Mouse (Mus musculus) inflammation-experienced regulatory T-cells (primary cell): ENCODE results near the gene Slc27a1. TPM values are rescaled to one million over a fixed set of nuclear protein-coding genes. Genes with fewer than 3 reads are reported as not detected.

Source experiments
- polyA plus RNA-seq, 2 experiments: library from polyadenylated mRNA; unstranded; fragments of 100-300 nt; shearing (Covaris generic); gene quantifications; one replicate each; pipeline ENCODE4 v1.2.1; 2017

Gene Slc27a1
- 10 to 100 TPM; 11.2 to 19.8 TPM for polyA plus RNA-seq

GRCm38 (mm10) chr8:71568387-71568937 is at the start of gene Slc27a1:
Gene Slc27a1, plus strand, starts transcription at chr8:71568882.

GRCm38 (mm10) chr8:71525226-71526050 is 43.2 kb upstream of the Slc27a1 start, which contains the start of gene Ccdc194:
Gene Ccdc194, minus strand, starts transcription at chr8:71525711.

GRCm38 (mm10) chr8:71537028-71537867 is 31.4 kb upstream of the Slc27a1 start, which contains the start of gene Bst2:
Gene Bst2, minus strand, starts transcription at chr8:71537456.

GRCm38 (mm10) chr8:71542632-71543343 is 25.9 kb upstream of the Slc27a1 start, which contains the start of gene Mvb12a:
Gene Mvb12a, plus strand, starts transcription at chr8:71542922.

GRCm38 (mm10) chr8:71558071-71558957 is 10.4 kb upstream of the Slc27a1 start, which contains the start of gene Tmem221:
Gene Tmem221, minus strand, starts transcription at chr8:71558871.

GRCm38 (mm10) chr8:71566501-71566900 is 2.2 kb upstream of the Slc27a1 start, which contains the start of gene Nxnl1:
Gene Nxnl1, minus strand, starts transcription at chr8:71566601.

GRCm38 (mm10) chr8:71591471-71592373 is 23.0 kb downstream of the Slc27a1 start, which contains the start of gene Pgls:
Gene Pgls, plus strand, starts transcription at chr8:71592176.

GRCm38 (mm10) chr8:71597451-71597850 is 28.8 kb downstream of the Slc27a1 start, which contains the start of gene Fam129c:
Gene Fam129c, plus strand, starts transcription at chr8:71597648.

GRCm38 (mm10) chr8:71610822-71611651 is 42.4 kb downstream of the Slc27a1 start, which contains the start of gene Colgalt1:
Gene Colgalt1, plus strand, starts transcription at chr8:71610998.

Other genes starting within 250 kb of the Slc27a1 start
- 100 to 1,000 TPM; 143 to 150 TPM for gene Use1, start 202.0 kb upstream of the Slc27a1 start, polyA plus RNA-seq
- gene Ocel1, start 197.6 kb upstream of the Slc27a1 start, polyA plus RNA-seq, result 10 to 100 TPM; 17.6 to 23.5 TPM
- 10 to 100 TPM in 1 of 2 experiments, 1 to 10 TPM in 1; 6.9 to 14.3 TPM for gene Nr2f6, start 186.9 kb upstream of the Slc27a1 start, polyA plus RNA-seq
- gene Ushbp1, start 173.1 kb upstream of the Slc27a1 start, polyA plus RNA-seq, result under 1 TPM; 0.05 to 0.26 TPM
- 100 to 1,000 TPM; 104 to 108 TPM for gene Babam1, start 172.0 kb upstream of the Slc27a1 start, polyA plus RNA-seq
- 1 to 10 TPM in 1 of 2 experiments, under 1 TPM in 1; 0.12 to 2.2 TPM for gene Ankle1, start 162.9 kb upstream of the Slc27a1 start, polyA plus RNA-seq
- 100 to 1,000 TPM; 123 to 182 TPM for gene Abhd8, start 105.2 kb upstream of the Slc27a1 start, polyA plus RNA-seq
- gene Mrpl34, start 103.9 kb upstream of the Slc27a1 start, polyA plus RNA-seq, result 10 to 100 TPM; 60.4 to 63.2 TPM
- gene Dda1, start 99.7 kb upstream of the Slc27a1 start, polyA plus RNA-seq, result 100 to 1,000 TPM in 1 of 2 experiments, 10 to 100 TPM in 1; 83.3 to 115 TPM
- gene Ano8, start 82.9 kb upstream of the Slc27a1 start, polyA plus RNA-seq, result 10 to 100 TPM; 15.7 to 26.6 TPM
- gene Gtpbp3, start 80.8 kb upstream of the Slc27a1 start, polyA plus RNA-seq, result 1 to 10 TPM; 8.7 to 9.3 TPM
- under 1 TPM in 1 of 2 experiments, not detected in 1; 0.20 TPM for gene Plvap, start 57.1 kb upstream of the Slc27a1 start, polyA plus RNA-seq
- gene Ccdc194, start 43.2 kb upstream of the Slc27a1 start, polyA plus RNA-seq, result 1 to 10 TPM in 1 of 2 experiments, under 1 TPM in 1; 0.36 to 1.0 TPM
- gene Bst2, start 31.4 kb upstream of the Slc27a1 start, polyA plus RNA-seq, result 100 to 1,000 TPM; 106 to 121 TPM
- gene Mvb12a, start 26.0 kb upstream of the Slc27a1 start, polyA plus RNA-seq, result 10 to 100 TPM; 98.2 to 98.4 TPM
- gene Tmem221, start 10.0 kb upstream of the Slc27a1 start, polyA plus RNA-seq, result 1 to 10 TPM; 2.2 to 2.7 TPM
- 1 to 10 TPM in 1 of 2 experiments, under 1 TPM in 1; 0.18 to 3.6 TPM for gene Nxnl1, start 2.3 kb upstream of the Slc27a1 start, polyA plus RNA-seq
- gene Pgls, start 23.3 kb downstream of the Slc27a1 start, polyA plus RNA-seq, result 100 to 1,000 TPM in 1 of 2 experiments, 10 to 100 TPM in 1; 89.3 to 117 TPM
- 10 to 100 TPM in 1 of 2 experiments, 1 to 10 TPM in 1; 7.0 to 10.3 TPM for gene Fam129c, start 28.8 kb downstream of the Slc27a1 start, polyA plus RNA-seq
- gene Colgalt1, start 42.1 kb downstream of the Slc27a1 start, polyA plus RNA-seq, result 10 to 100 TPM; 33.6 to 41.0 TPM
- under 1 TPM; 0.43 to 0.69 TPM for gene Unc13a, start 102.9 kb downstream of the Slc27a1 start, polyA plus RNA-seq
- 100 to 1,000 TPM; 150 to 199 TPM for gene Jak3, start 107.4 kb downstream of the Slc27a1 start, polyA plus RNA-seq
- 10 to 100 TPM; 56.0 to 66.2 TPM for gene Insl3, start 120.3 kb downstream of the Slc27a1 start, polyA plus RNA-seq
- gene B3gnt3, start 132.9 kb downstream of the Slc27a1 start, polyA plus RNA-seq, result 1 to 10 TPM; 5.9 to 6.5 TPM
- gene Fcho1, start 156.8 kb downstream of the Slc27a1 start, polyA plus RNA-seq, result 100 to 1,000 TPM; 219 to 246 TPM